Mouse (Mus musculus) left cerebral cortex, adult 18-20 months (tissue): ENCODE measurements around the gene Dhx29. TPM values are rescaled to one million over a fixed set of nuclear protein-coding genes. Genes with fewer than 3 reads are reported as not detected.

ENCODE experiments used
- total RNA-seq, 2 experiments: library from RNA; stranded (reverse); gene quantifications; 2 replicates each; pipeline ENCODE4 v1.2.3; 2021

Gene Dhx29
- total RNA-seq, 2 experiments from 2014 or later = 21.4 to 21.9 TPM

Other genes starting within 250 kb of the Dhx29 start
- 10 to 100 TPM; 26.7 to 33.7 TPM for gene Plpp1, start 126.7 kb upstream of the Dhx29 start, total RNA-seq
- 10 to 100 TPM; 46.3 to 46.7 TPM for gene Mtrex, start 56 bp upstream of the Dhx29 start, total RNA-seq
- 1 to 10 TPM; 1.4 to 1.9 TPM for gene Ccno, start 60.3 kb downstream of the Dhx29 start, total RNA-seq
- gene Mcidas, start 66.4 kb downstream of the Dhx29 start, total RNA-seq = under 1 TPM; 0.30 to 0.45 TPM
- gene Cdc20b, start 107.7 kb downstream of the Dhx29 start, total RNA-seq = not detected
- gene Gpx8, start 119.0 kb downstream of the Dhx29 start, total RNA-seq = 1 to 10 TPM; 5.2 to 6.0 TPM
- gene Gzma, start 173.5 kb downstream of the Dhx29 start, total RNA-seq = not detected